Mouse (Mus musculus): ENCODE results near the gene Sfxn5.

DNA sequence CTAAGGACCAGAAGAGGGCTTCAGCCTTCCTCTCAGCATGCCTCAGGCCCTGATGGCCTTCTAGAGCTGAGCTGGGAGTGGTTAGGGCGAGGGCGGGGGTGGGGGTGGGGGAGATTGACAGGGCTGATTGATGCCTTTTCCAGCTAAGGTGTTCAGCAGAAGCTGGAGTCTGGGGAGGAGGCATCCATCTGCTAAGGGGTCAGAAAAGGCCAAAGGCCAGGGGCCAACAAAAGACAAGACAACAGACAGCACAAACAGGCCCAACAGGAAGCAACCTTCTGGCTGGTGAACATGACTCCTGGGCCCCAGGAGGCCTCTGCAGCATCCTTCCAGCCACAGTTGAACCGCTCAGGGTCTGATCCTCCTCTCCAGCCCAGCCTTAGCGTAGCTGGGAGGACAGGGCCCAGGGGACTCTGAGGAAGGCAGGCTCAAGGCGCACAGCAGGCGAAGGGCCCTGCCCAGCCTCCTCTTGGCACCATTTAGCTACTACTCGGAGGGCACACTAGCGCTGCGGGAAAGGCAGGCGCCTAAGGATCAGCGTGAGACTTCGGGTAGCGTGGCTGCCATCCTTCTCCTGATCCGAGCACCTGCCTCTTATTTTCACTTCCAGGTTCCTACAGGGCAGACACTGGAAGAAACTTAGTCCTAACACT lies 109.6 kb downstream of the Sfxn5 start:
- TF ChIP-seq CTCF (IDR thresholded peaks at IDR 0.05; ENCODE audit: borderline replicate concordance, control insufficient read depth, extremely low read depth, insufficient read depth, low read length, poor library complexity) (no peak), POLR2A (IDR thresholded peaks at IDR 0.05; ENCODE audit: control insufficient read depth, extremely low read depth, insufficient read depth, low read length, poor library complexity) (no peak)

Measured in thymus, adult 2 months (tissue).